Mouse (Mus musculus) limb, embryonic 13.5 days (tissue): ENCODE data around the gene Jun. TPM values are rescaled to one million over a fixed set of nuclear protein-coding genes. Genes with fewer than 3 reads are reported as not detected.
A peak's percentile ranks its signal among the peaks of the same experiment; 100 is the strongest.

Experiments used
- ATAC-seq: fragments of 200-750 bp; cut with Nextera tagmentation; 2 replicates; pipeline ENCODE4 v1.8.0; 2017; ENCODE audit warnings: low read depth, moderate number of reproducible peaks, moderate TSS enrichment; ENCODE audit not compliant: low FRiP score
- H3K27ac ChIP-seq: fragments of 300-500 bp; sonication (generic); 2 replicates; pipeline ENCODE4 v1.5.1; 2015; ENCODE audit warnings: inconsistent platforms, mild to moderate bottlenecking, moderate library complexity
- H3K27me3 ChIP-seq: fragments of 300-500 bp; sonication (generic); 2 replicates; pipeline ENCODE4 v1.6.1; 2015; ENCODE audit warnings: mild to moderate bottlenecking, inconsistent platforms
- H3K36me3 ChIP-seq: fragments of 300-500 bp; sonication (generic); 2 replicates; pipeline ENCODE4 v1.6.1; 2015; ENCODE audit warnings: inconsistent platforms, mild to moderate bottlenecking, moderate library complexity
- H3K4me1 ChIP-seq: fragments of 300-500 bp; sonication (generic); 2 replicates; pipeline ENCODE4 v1.6.1; 2015; ENCODE audit warnings: inconsistent platforms
- H3K4me2 ChIP-seq: fragments of 300-500 bp; sonication (generic); replicated peaks from 2 replicates; pipeline ENCODE4 v1.6.1; 2015; ENCODE audit warnings: inconsistent platforms, mild to moderate bottlenecking, moderate library complexity
- H3K4me3 ChIP-seq: fragments of 300-500 bp; sonication (generic); 2 replicates; pipeline ENCODE4 v1.5.1; 2015; ENCODE audit warnings: moderate library complexity, mild to moderate bottlenecking, inconsistent platforms
- H3K9ac ChIP-seq: fragments of 300-500 bp; sonication (generic); 2 replicates; pipeline ENCODE4 v1.6.1; 2015; ENCODE audit warnings: mild to moderate bottlenecking, inconsistent platforms
- H3K9me3 ChIP-seq: fragments of 300-500 bp; sonication (generic); 2 replicates; pipeline ENCODE4 v1.6.1; 2016; ENCODE audit warnings: inconsistent platforms
- WGBS: fragments of 180-500 bp; shearing (Covaris S2); methylation state at CpG from one replicate; pipeline ENCODE4 v1.1.7; 2015; 5-methylcytosine and 5-hydroxymethylcytosine counted together
- polyA plus RNA-seq: library from polyadenylated mRNA; unstranded; fragments of >200 nt; fragmentation: Nextera tagmentation; extraction: Ambion mirVana; gene quantifications from 2 replicates; pipeline ENCODE4 v1.2.1, GENCODE M21; 2015

Gene Jun
- polyA plus RNA-seq, result 101 and 102 TPM in 2 replicates

DNA sequence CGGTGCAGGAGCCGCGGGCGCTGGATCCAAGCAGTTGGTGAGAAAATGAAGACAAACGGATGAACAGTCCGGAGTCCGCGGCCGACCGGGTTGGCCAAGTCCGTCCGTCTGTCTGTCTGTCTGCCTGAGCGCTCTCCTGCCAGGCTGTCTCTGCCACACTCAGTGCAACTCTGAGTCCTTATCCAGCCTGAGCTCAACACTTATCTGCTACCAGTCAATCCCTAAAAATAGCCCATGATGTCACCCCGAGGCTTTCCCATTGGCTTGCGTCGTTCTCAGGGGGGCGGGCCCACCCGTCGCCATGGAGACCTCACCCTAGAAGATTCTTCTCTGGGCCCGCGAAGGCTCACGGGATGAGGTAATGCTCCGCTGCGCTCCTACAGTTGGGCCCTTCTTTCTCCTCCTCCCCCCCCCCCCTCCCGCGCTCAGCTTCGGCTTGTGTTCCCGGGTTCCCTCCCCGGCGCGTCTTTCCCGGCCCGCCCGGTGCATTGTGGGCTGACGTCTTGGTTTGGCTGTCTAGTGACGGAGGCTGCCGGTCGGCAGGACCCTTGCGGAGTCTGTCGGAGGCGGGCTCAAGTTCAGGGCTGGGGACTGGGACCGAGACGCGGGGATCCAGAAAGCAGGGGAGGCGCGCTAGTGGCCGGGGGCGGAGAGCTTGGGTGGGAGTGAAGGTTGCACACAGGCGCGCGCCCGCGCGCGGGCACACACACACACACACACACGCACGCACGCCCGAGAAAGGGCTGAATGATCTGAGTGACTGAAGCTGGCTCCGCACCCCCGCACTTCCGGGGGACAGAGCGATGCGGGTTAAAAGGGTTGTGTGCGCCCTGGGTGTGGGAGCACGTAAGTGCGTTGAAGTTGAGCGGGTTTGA is at the start of gene Jun:
Jun (minus strand) TSS at position 198 of the 875 bp plus-strand sequence.
- peak within 1 kb of the TSS; percentile 97 for H3K9ac ChIP-seq

DNA sequence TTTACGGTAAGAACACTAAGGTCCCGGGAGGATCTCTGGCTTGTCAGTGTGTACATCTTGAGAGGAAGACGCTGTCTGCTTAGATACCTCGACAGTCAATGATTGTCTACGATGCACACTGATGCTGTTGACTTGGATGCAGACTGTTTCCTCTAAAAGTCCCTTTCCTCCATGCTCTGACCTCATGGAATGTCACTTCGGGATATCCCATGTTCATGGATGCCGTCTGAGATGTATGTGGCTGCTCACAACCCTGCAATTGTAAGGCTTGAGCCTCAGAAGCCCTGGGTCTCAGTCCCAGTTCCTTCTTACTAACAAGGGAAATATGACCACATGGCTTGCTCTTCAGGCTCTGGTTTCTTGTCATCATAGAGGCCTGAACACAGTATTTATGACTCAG is 49.7 kb upstream of the Jun start:
- peaks cover 45% of the 10 kb centered on the region for H3K4me1 ChIP-seq
- WGBS, result 96% methylated on average over 7 of the region's 7 CpGs
- H3K4me3 ChIP-seq, result no peak overlapping the region

More for the DNA sequence above, at the start of gene Jun:
- Histone ChIP-seq H3K9me3 (no peaks in the 10 kb centered on the region), H3K4me1 (peaks cover 26% of the 10 kb centered on the region), H3K4me2 (peak within 1 kb of the TSS; percentile 93), H3K4me3 (peak within 1 kb of the TSS; percentile 82), H3K27ac (peak within 1 kb of the TSS; percentile 97), H3K36me3 (no peaks in the 10 kb centered on the region), H3K27me3 (no peaks in the 10 kb centered on the region)
- WGBS, result under 1% methylated on average over 64 of the region's 68 CpGs
- ATAC-seq, result peak; percentile 95

DNA sequence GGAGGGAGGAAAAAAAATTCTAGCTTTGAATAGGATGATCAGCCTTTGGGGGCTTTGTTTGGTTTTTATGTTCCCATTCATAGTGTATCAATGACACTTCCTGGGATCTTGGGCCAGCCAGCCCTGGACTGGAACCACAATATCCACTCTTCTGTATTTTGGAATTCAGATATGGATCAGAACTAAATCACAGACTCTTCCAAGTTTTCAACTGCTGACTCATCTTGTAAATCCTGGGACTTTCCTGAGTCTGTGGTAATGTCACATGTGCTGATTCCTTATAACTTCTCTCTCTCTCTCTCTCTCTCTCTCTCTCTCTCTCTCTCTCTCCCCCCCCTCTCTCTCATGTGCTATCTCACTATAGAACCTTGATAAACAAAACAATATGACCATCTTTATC is 48.7 kb upstream of the Jun start:
- peaks cover 5% of the 10 kb centered on the region; the same call in 1 of the 2 replicates for H3K27me3 ChIP-seq
- H3K27ac ChIP-seq, result no peak overlapping the region
- peaks cover 36% of the 10 kb centered on the region for H3K4me1 ChIP-seq
- no peak overlapping the region for H3K4me2 ChIP-seq
- H3K9me3 ChIP-seq, result peaks cover 8% of the 10 kb centered on the region
- H3K4me3 ChIP-seq, result no peak overlapping the region
- no peak overlapping the region for H3K9ac ChIP-seq
- ATAC-seq, result no peak
- peaks cover 6% of the 10 kb centered on the region for H3K36me3 ChIP-seq

More for the DNA sequence above, 49.7 kb upstream of the Jun start:
- Histone ChIP-seq H3K9ac (no peak overlapping the region), H3K4me2 (no peak overlapping the region), H3K27me3 (peaks cover 5% of the 10 kb centered on the region; the same call in 1 of the 2 replicates), H3K27ac (no peak overlapping the region), H3K9me3 (peaks cover 8% of the 10 kb centered on the region), H3K36me3 (peaks cover 6% of the 10 kb centered on the region)
- no peak for ATAC-seq

DNA sequence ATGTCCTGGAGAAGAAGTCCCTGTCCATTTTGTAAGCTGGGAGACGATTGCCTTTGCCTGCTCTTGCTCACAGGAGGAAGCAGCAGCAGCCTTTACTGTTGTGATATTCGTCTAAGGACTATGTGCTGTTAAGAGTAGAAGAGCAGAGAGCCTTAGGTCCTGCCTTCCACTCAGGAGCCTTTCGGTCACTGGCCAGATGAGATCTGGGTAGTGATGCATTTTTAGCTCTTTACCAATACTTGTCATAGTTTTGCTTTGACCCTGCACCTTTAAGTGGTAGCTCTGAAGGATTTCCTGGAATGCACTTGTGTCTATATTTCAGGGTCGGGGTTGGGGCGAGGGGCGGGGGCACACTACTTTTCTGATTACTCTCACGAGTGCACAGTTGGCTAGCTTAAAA is 47.4 kb upstream of the Jun start:
- 69% methylated on average over 7 of the region's 7 CpGs for WGBS
- no peak for ATAC-seq
- Histone ChIP-seq H3K27me3 (no peaks in the 10 kb centered on the region), H3K36me3 (peaks cover 6% of the 10 kb centered on the region), H3K4me2 (no peak overlapping the region), H3K27ac (no peak overlapping the region), H3K4me1 (peaks cover 33% of the 10 kb centered on the region), H3K4me3 (no peak overlapping the region), H3K9me3 (peaks cover 8% of the 10 kb centered on the region), H3K9ac (no peak overlapping the region)

DNA sequence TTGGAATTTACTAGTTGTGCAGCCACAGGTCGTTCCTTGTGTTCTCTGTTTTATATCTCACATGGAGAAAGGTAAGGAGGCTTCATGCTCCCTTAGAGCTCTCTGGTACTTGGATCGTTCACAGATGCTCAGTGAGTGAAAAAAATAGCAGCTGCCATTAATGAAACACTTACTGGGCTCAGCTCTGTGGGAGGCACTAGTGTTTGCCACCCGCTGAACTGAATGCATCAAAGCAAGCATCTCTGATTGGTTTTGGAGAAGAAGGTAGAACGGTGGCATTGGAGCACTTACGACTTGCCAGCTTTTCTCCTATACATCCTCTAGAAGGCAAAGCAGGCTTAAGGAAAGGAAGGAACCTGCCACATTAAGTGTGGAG is 46.7 kb upstream of the Jun start:
- H3K9ac ChIP-seq, result no peak overlapping the region
- H3K27me3 ChIP-seq, result no peaks in the 10 kb centered on the region
- H3K4me2 ChIP-seq, result no peak overlapping the region; the same call in 1 of the 2 replicates
- peaks cover 38% of the 10 kb centered on the region for H3K4me1 ChIP-seq
- WGBS, result 20% methylated on average over 5 of the region's 5 CpGs
- no peak overlapping the region for H3K27ac ChIP-seq
- H3K36me3 ChIP-seq, result peaks cover 6% of the 10 kb centered on the region
- no peak; the same call in 1 of the 2 replicates for ATAC-seq
- H3K4me3 ChIP-seq, result no peak overlapping the region
- peaks cover 8% of the 10 kb centered on the region for H3K9me3 ChIP-seq

DNA sequence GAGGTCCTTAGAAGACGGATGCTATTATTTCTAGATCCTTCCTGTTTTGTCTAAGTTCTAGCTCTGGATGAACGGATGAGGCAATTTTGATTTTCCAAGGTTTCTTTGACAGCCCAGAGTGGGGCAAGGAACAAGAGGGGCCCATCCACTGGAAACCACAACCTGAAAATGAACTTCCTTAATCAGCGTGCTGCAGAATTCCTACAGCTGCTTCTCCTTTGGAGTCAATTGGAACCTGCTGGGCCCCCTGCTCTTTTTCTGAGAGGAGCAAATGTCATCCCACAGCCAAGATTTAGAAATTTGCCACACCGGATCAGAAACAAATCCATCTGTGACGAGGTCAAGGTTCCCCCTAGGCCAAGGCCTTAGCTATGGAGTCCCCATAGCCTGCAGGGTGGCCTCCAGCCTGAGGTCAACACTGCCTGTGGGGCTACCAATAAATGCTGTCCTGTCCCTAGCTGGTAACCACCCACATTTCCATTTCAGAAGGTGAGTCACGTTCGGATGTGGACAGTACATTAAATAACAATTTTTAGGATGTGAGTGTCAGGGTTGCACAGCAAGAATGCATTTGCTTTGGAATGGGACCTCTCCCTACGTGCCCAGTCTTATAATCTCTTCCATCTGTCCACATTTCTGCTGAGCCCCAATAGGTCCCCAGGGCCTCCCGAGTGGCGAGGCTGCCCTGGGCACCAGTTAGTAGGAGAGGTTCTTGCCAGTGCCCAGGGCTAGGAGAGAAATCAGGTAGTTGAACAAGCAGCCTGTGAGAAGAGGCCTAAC is 46.1 kb upstream of the Jun start:
- H3K4me3 ChIP-seq, result no peak overlapping the region
- no peaks in the 10 kb centered on the region for H3K27me3 ChIP-seq
- peaks cover 43% of the 10 kb centered on the region for H3K4me1 ChIP-seq
- no peak overlapping the region; the same call in 1 of the 2 replicates for H3K4me2 ChIP-seq
- H3K9ac ChIP-seq, result no peak overlapping the region
- 25% methylated on average over 10 of the region's 10 CpGs for WGBS
- H3K36me3 ChIP-seq, result peaks cover 6% of the 10 kb centered on the region
- peaks cover 8% of the 10 kb centered on the region for H3K9me3 ChIP-seq
- H3K27ac ChIP-seq, result no peak overlapping the region
- peak; percentile 42; the same call in 1 of the 2 replicates for ATAC-seq

DNA sequence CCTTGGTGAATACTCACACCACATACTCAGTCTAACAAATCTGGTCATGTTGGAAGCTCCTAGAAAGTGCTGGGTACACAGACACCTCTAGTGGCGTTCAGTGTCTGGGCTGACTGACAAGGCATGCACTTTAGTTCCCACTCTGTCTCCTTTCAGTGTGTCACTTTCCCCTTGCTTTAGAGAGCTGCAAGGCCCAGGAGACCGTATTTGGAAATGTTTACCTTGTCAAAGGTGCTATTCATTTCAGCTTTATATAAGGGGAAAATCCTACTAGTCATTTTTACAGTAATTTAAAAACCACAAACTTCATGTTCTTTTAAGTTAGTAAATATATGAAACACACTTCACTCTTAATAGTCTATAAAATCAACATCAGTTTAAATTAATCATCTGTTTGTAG is 44.7 kb upstream of the Jun start:
- Histone ChIP-seq H3K4me1 (peaks cover 53% of the 10 kb centered on the region), H3K9ac (no peak overlapping the region), H3K4me3 (no peak overlapping the region), H3K27me3 (no peaks in the 10 kb centered on the region), H3K9me3 (peaks cover 3% of the 10 kb centered on the region), H3K36me3 (peaks cover 2% of the 10 kb centered on the region), H3K27ac (no peak overlapping the region; the same call in 1 of the 2 replicates), H3K4me2 (no peak overlapping the region)
- no peak for ATAC-seq
- WGBS, result 55% methylated on average over 2 of the region's 2 CpGs

DNA sequence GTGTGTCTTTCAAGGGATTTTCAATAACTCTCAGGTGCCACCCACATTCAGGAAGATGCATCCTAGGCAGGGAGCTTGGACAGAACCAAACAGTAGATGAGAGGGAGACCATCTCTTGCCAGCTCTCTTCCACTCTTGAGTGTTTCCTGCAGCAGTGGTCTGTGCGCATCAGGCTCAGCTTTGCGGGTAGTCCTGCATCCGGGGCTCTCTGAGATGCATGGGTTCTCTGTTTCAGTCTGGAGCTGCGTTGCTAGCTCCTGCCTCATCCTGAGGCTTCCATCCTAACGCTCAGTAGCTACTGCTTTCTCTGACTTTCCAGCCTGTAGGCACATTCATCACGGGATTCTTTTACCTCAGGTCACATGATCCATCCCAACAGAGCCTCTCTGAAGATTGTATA is 43.9 kb upstream of the Jun start:
- WGBS, result 85% methylated on average over 6 of the region's 6 CpGs
- H3K9ac ChIP-seq, result no peak overlapping the region
- no peaks in the 10 kb centered on the region for H3K36me3 ChIP-seq
- no peak overlapping the region for H3K27ac ChIP-seq
- H3K27me3 ChIP-seq, result no peaks in the 10 kb centered on the region
- peaks cover 56% of the 10 kb centered on the region for H3K4me1 ChIP-seq
- H3K4me3 ChIP-seq, result no peak overlapping the region
- no peak overlapping the region for H3K4me2 ChIP-seq
- no peaks in the 10 kb centered on the region for H3K9me3 ChIP-seq
- no peak for ATAC-seq

DNA sequence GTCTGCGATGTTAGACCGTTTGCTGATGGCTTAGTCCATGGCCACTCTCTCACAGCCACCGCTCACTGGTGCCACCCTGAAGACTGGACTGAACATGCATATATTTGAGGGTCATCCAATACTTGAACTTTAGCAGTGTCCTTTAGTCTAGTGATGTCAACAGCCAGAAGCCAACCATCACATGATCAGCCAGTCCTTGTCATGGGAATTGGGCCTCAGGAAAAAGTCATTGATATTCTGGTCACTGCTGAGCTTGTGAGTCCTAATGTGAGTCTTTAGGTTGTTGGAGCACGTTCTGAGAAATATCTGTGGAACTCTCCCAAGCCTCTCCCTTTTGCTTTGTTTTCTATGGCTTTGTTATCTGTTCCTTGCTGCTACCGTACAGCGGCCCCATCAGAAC is 43.3 kb upstream of the Jun start:
- no peak overlapping the region for H3K27ac ChIP-seq
- peaks cover 56% of the 10 kb centered on the region for H3K4me1 ChIP-seq
- H3K9me3 ChIP-seq, result no peaks in the 10 kb centered on the region
- 92% methylated on average over 6 of the region's 6 CpGs for WGBS
- no peak overlapping the region for H3K4me2 ChIP-seq
- no peak for ATAC-seq
- H3K9ac ChIP-seq, result no peak overlapping the region
- H3K36me3 ChIP-seq, result no peaks in the 10 kb centered on the region
- H3K27me3 ChIP-seq, result no peaks in the 10 kb centered on the region
- no peak overlapping the region for H3K4me3 ChIP-seq

DNA sequence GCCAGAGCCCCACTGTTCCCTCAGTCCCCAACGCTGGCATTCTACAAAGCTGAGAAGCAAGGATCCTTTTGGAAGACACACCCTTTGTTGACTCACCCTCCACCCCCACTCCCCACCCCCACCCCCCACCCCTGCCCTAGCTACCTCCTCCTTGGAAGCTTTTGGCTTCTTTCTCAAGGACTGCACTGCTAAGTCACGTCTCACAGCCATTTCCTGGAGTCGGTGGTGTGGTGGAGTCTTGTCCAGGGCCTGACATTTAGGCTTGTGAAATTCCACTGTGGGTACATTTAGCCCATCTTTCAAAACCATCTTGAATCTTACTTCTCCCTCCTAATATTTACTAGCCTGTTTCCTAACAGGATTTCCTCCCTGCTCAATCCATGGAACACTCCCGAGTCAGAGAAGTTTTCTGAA is 42.7 kb upstream of the Jun start:
- 67% methylated on average over 4 of the region's 4 CpGs for WGBS
- Histone ChIP-seq H3K36me3 (no peaks in the 10 kb centered on the region), H3K27ac (no peak overlapping the region; the same call in 1 of the 2 replicates), H3K4me2 (no peak overlapping the region), H3K9ac (no peak overlapping the region), H3K9me3 (0 out of 2 replicates have a peak, but pooled peaks cover 3% of the 10 kb centered on the region), H3K4me3 (no peak overlapping the region), H3K27me3 (no peaks in the 10 kb centered on the region), H3K4me1 (peaks cover 54% of the 10 kb centered on the region)
- no peak for ATAC-seq

DNA sequence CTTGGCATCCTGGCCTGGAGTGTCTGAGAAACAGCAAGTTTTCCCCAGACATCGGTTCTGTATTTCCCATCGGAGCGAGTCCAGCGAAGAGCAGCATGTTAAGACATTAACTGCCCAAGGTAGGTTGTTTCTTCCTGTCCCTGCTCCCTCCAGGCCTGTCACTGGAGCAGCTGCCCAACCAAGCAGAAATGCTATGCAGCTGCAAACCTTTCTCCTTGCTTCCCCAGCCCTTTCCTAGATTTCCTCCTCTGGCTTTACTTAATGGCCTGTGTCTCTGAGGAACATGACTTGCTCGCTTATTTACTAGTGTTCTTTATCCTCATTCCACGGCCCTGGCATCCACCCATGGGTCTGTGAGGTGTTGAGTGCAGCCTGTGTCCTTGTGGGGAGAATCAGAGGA is 41.6 kb upstream of the Jun start:
- H3K4me2 ChIP-seq, result no peak overlapping the region
- no peak overlapping the region for H3K4me3 ChIP-seq
- peaks cover 43% of the 10 kb centered on the region for H3K4me1 ChIP-seq
- H3K9ac ChIP-seq, result no peak overlapping the region
- no peaks in the 10 kb centered on the region for H3K27me3 ChIP-seq
- WGBS, result 52% methylated on average over 6 of the region's 6 CpGs
- no peaks in the 10 kb centered on the region for H3K36me3 ChIP-seq
- H3K9me3 ChIP-seq, result 0 out of 2 replicates have a peak, but pooled peaks cover 3% of the 10 kb centered on the region
- H3K27ac ChIP-seq, result peak overlapping the region; percentile 66; the same call in 1 of the 2 replicates
- no peak for ATAC-seq

DNA sequence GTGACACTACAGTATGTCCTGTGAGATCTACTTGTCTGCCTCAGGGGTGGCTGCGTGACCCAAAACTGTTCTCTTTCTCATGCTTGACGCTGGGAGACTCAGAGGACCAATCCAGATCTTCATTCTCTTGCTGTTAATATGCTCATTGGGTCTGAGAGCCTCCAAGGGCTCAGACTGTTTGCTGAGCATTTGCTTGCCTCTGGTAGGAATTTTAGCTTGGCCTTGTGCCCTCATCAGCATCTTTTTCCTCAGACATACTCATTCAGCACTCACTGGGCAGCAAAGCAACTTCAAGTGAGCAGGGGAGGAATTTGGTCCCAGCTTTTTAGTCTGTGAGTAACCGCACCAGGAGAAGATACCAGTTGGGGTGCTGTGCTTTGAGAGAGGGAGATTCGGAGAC is 40.5 kb upstream of the Jun start:
- H3K9ac ChIP-seq, result no peak overlapping the region
- H3K27ac ChIP-seq, result no peak overlapping the region
- 83% methylated on average over 4 of the region's 4 CpGs for WGBS

More for the DNA sequence above, 40.5 kb upstream of the Jun start:
- no peaks in the 10 kb centered on the region for H3K27me3 ChIP-seq
- H3K36me3 ChIP-seq, result no peaks in the 10 kb centered on the region
- H3K4me2 ChIP-seq, result no peak overlapping the region
- H3K4me1 ChIP-seq, result peaks cover 32% of the 10 kb centered on the region
- 0 out of 2 replicates have a peak, but pooled peaks cover 3% of the 10 kb centered on the region for H3K9me3 ChIP-seq
- H3K4me3 ChIP-seq, result no peak overlapping the region
- ATAC-seq, result no peak
